Mouse (Mus musculus) limb, embryonic 12.5 days (tissue): Measurements from ENCODE around the gene Adprm. TPM values are rescaled to one million over a fixed set of nuclear protein-coding genes. Genes with fewer than 3 reads are reported as not detected.
"Not testable (repeated sequence)": the region's sequence is repeated elsewhere in the genome, so short reads cannot be mapped to it uniquely, and the experiment has no call there.

Experiments used
- ATAC-seq: fragments of 200-750 bp; cut with Nextera tagmentation; 2 replicates; pipeline ENCODE4 v1.8.0; 2017; ENCODE audit warnings: low read depth, moderate TSS enrichment; ENCODE audit not compliant: insufficient number of reproducible peaks, insufficient read depth, low FRiP score, low TSS enrichment
- H3K27ac ChIP-seq: fragments of 300-500 bp; sonication (generic); 2 replicates; pipeline ENCODE4 v1.5.1; 2016; ENCODE audit warnings: mild to moderate bottlenecking, moderate library complexity
- H3K27me3 ChIP-seq: fragments of 300-500 bp; sonication (generic); 2 replicates; pipeline ENCODE4 v1.6.1; 2016; ENCODE audit warnings: mild to moderate bottlenecking, moderate library complexity
- H3K36me3 ChIP-seq: fragments of 300-500 bp; sonication (generic); 2 replicates; pipeline ENCODE4 v1.6.1; 2016; ENCODE audit warnings: mild to moderate bottlenecking, moderate library complexity
- H3K4me1 ChIP-seq: fragments of 300-500 bp; sonication (generic); replicated peaks from 2 replicates; pipeline ENCODE4 v1.6.1; 2016
- H3K4me2 ChIP-seq: fragments of 300-500 bp; sonication (generic); 2 replicates; pipeline ENCODE4 v1.6.1; 2016; ENCODE audit warnings: mild to moderate bottlenecking, moderate library complexity
- H3K4me3 ChIP-seq: fragments of 300-500 bp; sonication (generic); replicated peaks from 2 replicates; pipeline ENCODE4 v1.5.1; 2016; ENCODE audit warnings: mild to moderate bottlenecking
- H3K9ac ChIP-seq: fragments of 300-500 bp; sonication (generic); replicated peaks from 2 replicates; pipeline ENCODE4 v1.6.1; 2016; ENCODE audit warnings: mild to moderate bottlenecking, moderate library complexity
- H3K9me3 ChIP-seq: fragments of 300-500 bp; sonication (generic); 2 replicates; pipeline ENCODE4 v1.6.1; 2016; ENCODE audit warnings: mild to moderate bottlenecking, moderate library complexity
- WGBS: fragments of 180-500 bp; shearing (Covaris S2); methylation state at CpG from one replicate; pipeline ENCODE4 v1.1.7; 2016; 5-methylcytosine and 5-hydroxymethylcytosine counted together
- polyA plus RNA-seq: library from polyadenylated mRNA; unstranded; fragments of >200 nt; fragmentation: Nextera tagmentation; extraction: Ambion mirVana; gene quantifications from 2 replicates; pipeline ENCODE4 v1.2.1, GENCODE M21; 2016

Adprm gene
- polyA plus RNA-seq = 32.3 and 38.0 TPM in 2 replicates

- Histone ChIP-seq H3K27ac (peak within 1 kb of the TSS; percentile 84), H3K36me3 (peaks cover 38% of the 10 kb centered on the region), H3K4me3 (peak within 1 kb of the TSS; percentile 98), H3K27me3 (no peaks in the 10 kb centered on the region), H3K9me3 (no peaks in the 10 kb centered on the region), H3K4me2 (peak within 1 kb of the TSS; percentile 62), H3K4me1 (peaks cover 13% of the 10 kb centered on the region), H3K9ac (peak within 1 kb of the TSS; percentile 86)
- WGBS = under 1% methylated on average over 50 of the region's 50 CpGs
- ATAC-seq = peak; percentile 86
Observed at GRCm38 (mm10) chr11:67052321-67052952, at the start of gene Adprm, which contains the start of gene Sco1. TSS of gene Adprm (minus strand) at chr11:67052594. TSS of gene Sco1 (plus strand) at chr11:67052670.

GRCm38 (mm10) chr11:67101713-67102112 lies 49.3 kb upstream of the Adprm start:
- H3K4me1 ChIP-seq = no peaks in the 10 kb centered on the region
- H3K4me2 ChIP-seq = no peak overlapping the region
- no peak overlapping the region for H3K4me3 ChIP-seq
- no peak overlapping the region for H3K27ac ChIP-seq
- H3K27me3 ChIP-seq = no peaks in the 10 kb centered on the region; the same call in 1 of the 2 replicates
- 19% methylated on average over 8 of the region's 8 CpGs for WGBS
- no peak overlapping the region for H3K9ac ChIP-seq
- H3K9me3 ChIP-seq = no peaks in the 10 kb centered on the region
- ATAC-seq = no peak
- no peaks in the 10 kb centered on the region for H3K36me3 ChIP-seq

GRCm38 (mm10) chr11:67100169-67100568 lies 47.8 kb upstream of the Adprm start:
- ATAC-seq = no peak
- Histone ChIP-seq H3K9ac (no peak overlapping the region), H3K27ac (no peak overlapping the region), H3K36me3 (no peaks in the 10 kb centered on the region), H3K4me1 (no peaks in the 10 kb centered on the region), H3K4me3 (no peak overlapping the region), H3K4me2 (no peak overlapping the region), H3K27me3 (no peaks in the 10 kb centered on the region; the same call in 1 of the 2 replicates), H3K9me3 (no peaks in the 10 kb centered on the region)
- WGBS = 32% methylated on average over 6 of the region's 6 CpGs

GRCm38 (mm10) chr11:67099241-67099640 lies 46.8 kb upstream of the Adprm start:
- WGBS = 91% methylated on average over 16 of the region's 16 CpGs
- Histone ChIP-seq H3K9ac (no peak overlapping the region), H3K36me3 (no peaks in the 10 kb centered on the region), H3K4me3 (no peak overlapping the region), H3K4me1 (no peaks in the 10 kb centered on the region), H3K4me2 (no peak overlapping the region), H3K27ac (no peak overlapping the region), H3K27me3 (no peaks in the 10 kb centered on the region; the same call in 1 of the 2 replicates), H3K9me3 (no peaks in the 10 kb centered on the region)
- ATAC-seq = no peak

- no peaks in the 10 kb centered on the region for H3K36me3 ChIP-seq
- H3K27me3 ChIP-seq = no peaks in the 10 kb centered on the region; the same call in 1 of the 2 replicates
- no peak overlapping the region for H3K27ac ChIP-seq
- no peaks in the 10 kb centered on the region for H3K9me3 ChIP-seq
- ATAC-seq = no peak
- no peak overlapping the region for H3K4me2 ChIP-seq
- no peak overlapping the region for H3K4me3 ChIP-seq
- 81% methylated on average over 11 of the region's 11 CpGs for WGBS
- H3K4me1 ChIP-seq = no peaks in the 10 kb centered on the region
- H3K9ac ChIP-seq = no peak overlapping the region
Observed at GRCm38 (mm10) chr11:67098427-67098826, 46.0 kb upstream of the Adprm start.

- no peak for ATAC-seq
- Histone ChIP-seq H3K9ac (no peak overlapping the region), H3K4me1 (no peaks in the 10 kb centered on the region), H3K4me2 (no peak overlapping the region), H3K27me3 (peaks cover 3% of the 10 kb centered on the region), H3K27ac (no peak overlapping the region), H3K4me3 (no peak overlapping the region), H3K36me3 (no peaks in the 10 kb centered on the region), H3K9me3 (no peaks in the 10 kb centered on the region)
- 91% methylated on average over 10 of the region's 10 CpGs for WGBS
Observed at GRCm38 (mm10) chr11:67097709-67098108, 45.3 kb upstream of the Adprm start.

GRCm38 (mm10) chr11:67094470-67094869 lies 42.1 kb upstream of the Adprm start:
- H3K4me1 ChIP-seq = no peaks in the 10 kb centered on the region
- no peak overlapping the region for H3K9ac ChIP-seq
- peaks cover 3% of the 10 kb centered on the region for H3K27me3 ChIP-seq
- no peak overlapping the region for H3K27ac ChIP-seq
- H3K9me3 ChIP-seq = no peaks in the 10 kb centered on the region
- no peak overlapping the region for H3K4me2 ChIP-seq
- no peak overlapping the region for H3K4me3 ChIP-seq
- H3K36me3 ChIP-seq = no peaks in the 10 kb centered on the region
- no peak for ATAC-seq
- WGBS = 72% methylated on average over 29 of the region's 29 CpGs

GRCm38 (mm10) chr11:67093652-67094051 lies 41.3 kb upstream of the Adprm start:
- Histone ChIP-seq H3K9ac (no peak overlapping the region), H3K4me2 (no peak overlapping the region), H3K4me3 (no peak overlapping the region), H3K27me3 (peaks cover 3% of the 10 kb centered on the region), H3K27ac (no peak overlapping the region), H3K36me3 (no peaks in the 10 kb centered on the region), H3K4me1 (no peaks in the 10 kb centered on the region), H3K9me3 (no peaks in the 10 kb centered on the region)
- ATAC-seq = no peak
- WGBS = 93% methylated on average over 5 of the region's 5 CpGs

- Histone ChIP-seq H3K27ac (no peak overlapping the region), H3K9me3 (no peaks in the 10 kb centered on the region), H3K4me2 (no peak overlapping the region), H3K27me3 (peaks cover 3% of the 10 kb centered on the region), H3K4me3 (no peak overlapping the region), H3K36me3 (no peaks in the 10 kb centered on the region), H3K9ac (no peak overlapping the region), H3K4me1 (no peaks in the 10 kb centered on the region)
- WGBS = 79% methylated on average over 9 of the region's 9 CpGs
- no peak for ATAC-seq
Observed at GRCm38 (mm10) chr11:67093201-67093600, 40.8 kb upstream of the Adprm start.

- WGBS = 88% methylated on average over 12 of the region's 12 CpGs
- not testable (repeated sequence) for H3K9me3 ChIP-seq, H3K27me3 ChIP-seq, ATAC-seq, H3K36me3 ChIP-seq, H3K4me1 ChIP-seq, H3K27ac ChIP-seq, H3K9ac ChIP-seq, H3K4me3 ChIP-seq, H3K4me2 ChIP-seq
Observed at GRCm38 (mm10) chr11:67092354-67092753, 40.0 kb upstream of the Adprm start.

- Histone ChIP-seq H3K4me1 (no peaks in the 10 kb centered on the region), H3K36me3 (no peaks in the 10 kb centered on the region), H3K9ac (no peak overlapping the region), H3K4me2 (no peak overlapping the region), H3K4me3 (no peak overlapping the region), H3K27me3 (peaks cover 34% of the 10 kb centered on the region), H3K9me3 (no peaks in the 10 kb centered on the region), H3K27ac (no peak overlapping the region)
- no peak for ATAC-seq
- 88% methylated on average over 12 of the region's 12 CpGs for WGBS
Observed at GRCm38 (mm10) chr11:67087225-67087624, 34.8 kb upstream of the Adprm start.
